Mouse (Mus musculus): Measurements from ENCODE around the gene Pon1.

GRCm38 (mm10) chr6:5151171-5151570 lies 42.6 kb downstream of the Pon1 start:
- no peak for TF ChIP-seq CTCF (conservative IDR thresholded peaks at IDR 0.05; ENCODE audit: insufficient read depth, insufficient read length, low read depth, low read length)
- no peak for TF ChIP-seq POLR2A (IDR thresholded peaks at IDR 0.05; ENCODE audit: low read depth, low read length)
